Mouse (Mus musculus) stomach, postnatal 0 days (tissue): ENCODE data around the gene St6galnac5.

Experiments
- CTCF ChIP-seq: IDR thresholded peaks from 2 replicates; pipeline ENCODE4 v1.5.1; 2016; ENCODE audit warnings: antibody characterized with exemption, low read depth, mild to moderate bottlenecking, moderate library complexity
- EP300 ChIP-seq: optimal IDR thresholded peaks from 2 replicates; pipeline ENCODE3; 2016; ENCODE audit warnings: antibody characterized with exemption

GRCm38 (mm10) chr3:152894935-152895334 lies 87.1 kb downstream of the St6galnac5 start:
- TF ChIP-seq CTCF (no peak), EP300 (no peak)
